Mouse (Mus musculus): ENCODE results near the gene Sp8. TPM values are rescaled to one million over a fixed set of nuclear protein-coding genes. Genes with fewer than 3 reads are reported as not detected.

Gene Sp8
- total and polyA plus RNA-seq, 2 experiments from 2014 or later: not detected

GRCm38 (mm10) chr12:118844841-118845240 is 1.3 kb upstream of the Sp8 start:
- WGBS: 7% methylated on average over 3 of the region's 3 CpGs
- no peak overlapping the region for H3K4me3 ChIP-seq (ENCODE audit: low read depth, low read length)
- ATAC-seq (ENCODE audit: insufficient read depth, low read depth) (no peak), DNase-seq (ENCODE audit: low spot score) (no peak)
- no peaks in the 10 kb centered on the region for H3K36me3 ChIP-seq (replicated peaks; ENCODE audit: control insufficient read depth, insufficient read depth, low read length)
- H3K4me2 ChIP-seq (ENCODE audit: low read depth, low read length): no peak overlapping the region
- H3K4me1 ChIP-seq (ENCODE audit: control insufficient read depth, insufficient read depth): no peaks in the 10 kb centered on the region
- peaks cover 99% of the 10 kb centered on the region for H3K27me3 ChIP-seq (ENCODE audit: control insufficient read depth, insufficient read depth, low read length)
- no peak overlapping the region for H3K9ac ChIP-seq (replicated peaks; ENCODE audit: low read depth, low read length)
- TF ChIP-seq CTCF (IDR thresholded peaks at IDR 0.05; ENCODE audit: low read depth) (no peak), EP300 (IDR thresholded peaks at IDR 0.05; ENCODE audit: low read depth) (no peak)
- H3K9me3 ChIP-seq (replicated peaks; ENCODE audit: control insufficient read depth, low read length): no peaks in the 10 kb centered on the region
- H3K27ac ChIP-seq (ENCODE audit: low read depth): no peak overlapping the region

GRCm38 (mm10) chr12:118845351-118845750 is 778 bp upstream of the Sp8 start:
- no peak overlapping the region for H3K27ac ChIP-seq (ENCODE audit: low read depth)
- TF ChIP-seq EP300 (IDR thresholded peaks at IDR 0.05; ENCODE audit: low read depth): no peak
- TF ChIP-seq CTCF (IDR thresholded peaks at IDR 0.05; ENCODE audit: low read depth): no peak
- DNase-seq (ENCODE audit: low spot score): no peak
- ATAC-seq (ENCODE audit: insufficient read depth, low read depth): no peak
- H3K36me3 ChIP-seq (replicated peaks; ENCODE audit: control insufficient read depth, insufficient read depth, low read length): no peaks in the 10 kb centered on the region
- H3K4me3 ChIP-seq (ENCODE audit: low read depth, low read length): no peak overlapping the region
- H3K9me3 ChIP-seq (replicated peaks; ENCODE audit: control insufficient read depth, low read length): no peaks in the 10 kb centered on the region
- H3K9ac ChIP-seq (replicated peaks; ENCODE audit: low read depth, low read length): no peak overlapping the region
- H3K4me1 ChIP-seq (ENCODE audit: control insufficient read depth, insufficient read depth): no peaks in the 10 kb centered on the region
- no peak overlapping the region for H3K4me2 ChIP-seq (ENCODE audit: low read depth, low read length)
- WGBS: 5% methylated on average over 3 of the region's 3 CpGs
- peaks cover 99% of the 10 kb centered on the region for H3K27me3 ChIP-seq (ENCODE audit: control insufficient read depth, insufficient read depth, low read length)

DNA sequence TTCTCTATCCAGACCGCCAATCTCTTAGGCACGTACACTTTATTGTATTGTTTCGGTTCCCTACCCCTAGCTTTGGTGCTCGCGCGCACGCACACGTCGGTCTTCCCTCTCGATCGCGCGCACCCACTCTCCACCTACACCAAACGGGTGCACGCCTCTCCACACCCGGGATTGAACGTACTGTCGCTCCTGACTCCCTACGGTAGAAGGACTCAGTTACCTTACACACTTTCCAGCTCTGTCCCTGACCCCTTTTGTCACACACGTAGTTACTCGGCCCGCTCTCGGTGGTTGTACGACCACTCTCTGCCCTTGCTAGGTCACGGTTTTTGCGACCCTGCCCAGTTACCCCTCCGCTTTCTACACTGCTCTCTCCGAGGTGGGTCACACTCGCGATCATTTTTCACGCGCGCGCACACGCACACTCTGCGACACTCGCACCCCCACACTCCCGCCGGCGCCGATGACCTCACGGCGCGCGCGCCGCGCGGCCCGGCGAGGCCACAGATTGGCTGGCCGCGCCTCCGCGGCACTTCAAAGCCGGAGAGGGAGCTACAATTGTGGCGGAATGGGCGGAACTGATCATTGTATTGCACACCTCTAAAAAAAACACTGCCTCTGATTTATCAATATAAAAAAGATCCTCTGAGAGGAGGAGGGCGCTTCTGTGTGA is 656 bp downstream of the Sp8 start:
- DNase-seq (ENCODE audit: low spot score): no peak
- H3K9ac ChIP-seq (replicated peaks; ENCODE audit: low read depth, low read length): no peak overlapping the region
- peaks cover 95% of the 10 kb centered on the region for H3K27me3 ChIP-seq (ENCODE audit: control insufficient read depth, insufficient read depth, low read length)

DNA sequence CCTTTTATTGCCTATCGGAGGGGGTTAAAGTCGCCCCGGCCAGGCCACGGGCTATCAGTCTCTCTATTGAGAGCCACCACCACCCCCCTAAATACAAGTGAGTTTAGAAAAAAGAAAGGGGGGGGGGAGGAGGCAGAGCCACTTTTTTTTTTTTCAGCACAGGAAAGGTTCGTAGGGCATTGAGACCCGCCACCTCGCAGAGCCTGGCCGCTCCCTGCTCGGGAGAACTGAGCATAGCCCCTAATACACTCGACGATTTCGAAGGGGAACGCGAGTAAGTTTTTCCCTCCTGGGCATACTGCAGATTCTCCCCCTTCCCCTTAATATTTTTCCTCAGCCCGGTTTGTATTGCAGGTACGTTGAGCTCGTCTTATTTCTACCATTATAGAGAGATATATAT is 1.3 kb downstream of the Sp8 start:
- TF ChIP-seq EP300 (IDR thresholded peaks at IDR 0.05; ENCODE audit: low read depth): no peak
- TF ChIP-seq CTCF (IDR thresholded peaks at IDR 0.05; ENCODE audit: low read depth): no peak
- H3K4me1 ChIP-seq (ENCODE audit: control insufficient read depth, insufficient read depth): no peaks in the 10 kb centered on the region
- no peaks in the 10 kb centered on the region for H3K36me3 ChIP-seq (replicated peaks; ENCODE audit: control insufficient read depth, insufficient read depth, low read length)
- no peak overlapping the region for H3K9ac ChIP-seq (replicated peaks; ENCODE audit: low read depth, low read length)
- H3K27ac ChIP-seq (ENCODE audit: low read depth): no peak overlapping the region
- WGBS: 2% methylated on average over 17 of the region's 17 CpGs
- peaks cover 95% of the 10 kb centered on the region for H3K27me3 ChIP-seq (ENCODE audit: control insufficient read depth, insufficient read depth, low read length)
- ATAC-seq (ENCODE audit: insufficient read depth, low read depth) (no peak), DNase-seq (ENCODE audit: low spot score) (no peak)
- no peaks in the 10 kb centered on the region for H3K9me3 ChIP-seq (replicated peaks; ENCODE audit: control insufficient read depth, low read length)
- H3K4me2 ChIP-seq (ENCODE audit: low read depth, low read length): peak overlapping the region; percentile 87
- H3K4me3 ChIP-seq (ENCODE audit: low read depth, low read length): peak overlapping the region; percentile 59

More for the DNA sequence above, 656 bp downstream of the Sp8 start:
- H3K27ac ChIP-seq (ENCODE audit: low read depth): no peak overlapping the region
- no peaks in the 10 kb centered on the region for H3K9me3 ChIP-seq (replicated peaks; ENCODE audit: control insufficient read depth, low read length)
- peak overlapping the region; percentile 87 for H3K4me2 ChIP-seq (ENCODE audit: low read depth, low read length)
- under 1% methylated on average over 59 of the region's 59 CpGs for WGBS
- peak; percentile 60; the same call in 1 of the 2 replicates for ATAC-seq (ENCODE audit: insufficient read depth, low read depth)
- no peaks in the 10 kb centered on the region for H3K4me1 ChIP-seq (ENCODE audit: control insufficient read depth, insufficient read depth)
- no peaks in the 10 kb centered on the region for H3K36me3 ChIP-seq (replicated peaks; ENCODE audit: control insufficient read depth, insufficient read depth, low read length)
- peak overlapping the region; percentile 59 for H3K4me3 ChIP-seq (ENCODE audit: low read depth, low read length)
- TF ChIP-seq EP300 (IDR thresholded peaks at IDR 0.05; ENCODE audit: low read depth): no peak
- no peak for TF ChIP-seq CTCF (IDR thresholded peaks at IDR 0.05; ENCODE audit: low read depth)

- ATAC-seq (ENCODE audit: insufficient read depth, low read depth) (no peak), DNase-seq (ENCODE audit: low spot score) (no peak)
- H3K9me3 ChIP-seq (replicated peaks; ENCODE audit: control insufficient read depth, low read length): no peaks in the 10 kb centered on the region
- peak overlapping the region; percentile 87 for H3K4me2 ChIP-seq (ENCODE audit: low read depth, low read length)
- no peaks in the 10 kb centered on the region for H3K4me1 ChIP-seq (ENCODE audit: control insufficient read depth, insufficient read depth)
- H3K36me3 ChIP-seq (replicated peaks; ENCODE audit: control insufficient read depth, insufficient read depth, low read length): no peaks in the 10 kb centered on the region
- peak overlapping the region; percentile 43 for H3K4me3 ChIP-seq (ENCODE audit: low read depth, low read length)
- H3K27me3 ChIP-seq (ENCODE audit: control insufficient read depth, insufficient read depth, low read length): peaks cover 95% of the 10 kb centered on the region
- 3% methylated on average over 20 of the region's 23 CpGs for WGBS
- no peak overlapping the region for H3K9ac ChIP-seq (replicated peaks; ENCODE audit: low read depth, low read length)
- H3K27ac ChIP-seq (ENCODE audit: low read depth): no peak overlapping the region
- TF ChIP-seq EP300 (IDR thresholded peaks at IDR 0.05; ENCODE audit: low read depth) (no peak), CTCF (IDR thresholded peaks at IDR 0.05; ENCODE audit: low read depth) (no peak)
These were observed 1.8 kb downstream of the Sp8 start for GRCm38 (mm10) chr12:118847861-118848495.

Measured in heart, postnatal 0 days (tissue).